Mouse (Mus musculus) heart, embryonic 12.5 days (tissue): ENCODE measurements at regions not wholly inside any gene's neighbourhood (a gene's known extent, or its start where the extent isn't known, plus 50 kb on each side); places are given as distances from the start of the nearest gene placed in this dataset.

Experiments
- ATAC-seq: fragments of 200-750 bp; cut with Nextera tagmentation; 2 replicates; pipeline ENCODE4 v1.8.0; 2017; ENCODE audit warnings: moderate TSS enrichment, moderate library complexity; ENCODE audit not compliant: insufficient number of reproducible peaks, low FRiP score
- H3K27ac ChIP-seq: fragments of 300-500 bp; sonication (generic); 2 replicates; pipeline ENCODE4 v1.5.1; 2016; ENCODE audit warnings: mild to moderate bottlenecking, moderate library complexity; ENCODE audit not compliant: poor library complexity, severe bottlenecking
- H3K27me3 ChIP-seq: fragments of 300-500 bp; sonication (generic); replicated peaks from 2 replicates; pipeline ENCODE4 v1.6.1; 2016; ENCODE audit warnings: mild to moderate bottlenecking, moderate library complexity
- H3K36me3 ChIP-seq: fragments of 300-500 bp; sonication (generic); 2 replicates; pipeline ENCODE4 v1.6.1; 2016; ENCODE audit warnings: mild to moderate bottlenecking, moderate library complexity
- H3K4me1 ChIP-seq: fragments of 300-500 bp; sonication (generic); replicated peaks from 2 replicates; pipeline ENCODE4 v1.6.1; 2016; ENCODE audit warnings: mild to moderate bottlenecking
- H3K4me2 ChIP-seq: fragments of 300-500 bp; sonication (generic); 2 replicates; pipeline ENCODE4 v1.6.1; 2016; ENCODE audit warnings: mild to moderate bottlenecking, moderate library complexity
- H3K4me3 ChIP-seq: fragments of 300-500 bp; sonication (generic); 2 replicates; pipeline ENCODE4 v1.5.1; 2016; ENCODE audit warnings: mild to moderate bottlenecking
- H3K9ac ChIP-seq: fragments of 300-500 bp; sonication (generic); 2 replicates; pipeline ENCODE4 v1.6.1; 2016; ENCODE audit warnings: mild to moderate bottlenecking, moderate library complexity
- H3K9me3 ChIP-seq: fragments of 300-500 bp; sonication (generic); replicated peaks from 2 replicates; pipeline ENCODE4 v1.6.1; 2016; ENCODE audit warnings: mild to moderate bottlenecking, moderate library complexity
- WGBS: fragments of 180-500 bp; shearing (Covaris S2); methylation state at CpG from one replicate; pipeline ENCODE4 v1.1.7; 2016; 5-methylcytosine and 5-hydroxymethylcytosine counted together

GRCm38 (mm10) chr4:55937833-55938232 is 405.6 kb upstream of the Klf4 start:
- no peaks in the 10 kb centered on the region for H3K4me1 ChIP-seq
- no peak overlapping the region for H3K9ac ChIP-seq
- H3K36me3 ChIP-seq: no peaks in the 10 kb centered on the region
- H3K4me3 ChIP-seq: no peak overlapping the region
- H3K27ac ChIP-seq: no peak overlapping the region
- ATAC-seq: no peak
- H3K27me3 ChIP-seq: no peaks in the 10 kb centered on the region
- 63% methylated on average over 1 of the region's 1 CpGs for WGBS
- no peaks in the 10 kb centered on the region for H3K9me3 ChIP-seq
- H3K4me2 ChIP-seq: no peak overlapping the region

DNA sequence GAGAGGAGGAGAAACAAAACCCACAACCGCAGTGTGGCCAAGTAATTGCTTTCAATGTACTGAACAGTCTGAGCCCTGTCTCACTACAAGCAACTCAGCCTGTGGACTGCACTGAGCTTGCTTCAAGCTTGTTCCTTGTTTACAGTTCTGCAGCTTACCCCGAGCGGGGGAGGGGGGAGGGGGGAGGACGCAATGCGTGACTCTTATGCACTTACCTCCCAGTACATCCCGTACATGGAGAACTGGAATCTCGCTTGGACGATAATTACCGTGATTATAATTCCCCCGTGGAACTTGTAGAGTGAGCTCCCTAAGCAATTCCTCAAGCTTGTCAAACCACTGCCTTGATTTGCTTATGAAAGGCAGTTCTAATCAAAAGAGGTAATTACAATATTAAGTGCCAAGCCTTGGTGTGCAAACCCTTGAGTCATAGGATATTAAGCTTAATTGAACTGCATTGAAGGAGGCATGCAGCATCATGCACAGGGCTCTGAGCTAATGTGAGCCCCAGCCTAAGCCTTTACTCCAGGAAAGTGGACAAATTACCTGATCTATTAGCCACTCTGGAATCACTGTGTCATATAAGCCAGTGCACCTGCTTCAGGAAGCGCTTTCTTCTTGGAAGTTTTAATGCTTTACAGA is 397.0 kb upstream of the Klf4 start:
- ATAC-seq: no peak

GRCm38 (mm10) chr4:55928670-55929069 is 396.4 kb upstream of the Klf4 start:
- H3K36me3 ChIP-seq: no peaks in the 10 kb centered on the region
- WGBS: 79% methylated on average over 11 of the region's 11 CpGs
- no peaks in the 10 kb centered on the region; the same call in 1 of the 2 replicates for H3K9me3 ChIP-seq
- no peak overlapping the region for H3K9ac ChIP-seq
- H3K4me1 ChIP-seq: no peaks in the 10 kb centered on the region
- H3K4me3 ChIP-seq: no peak overlapping the region
- peaks cover 6% of the 10 kb centered on the region; the same call in 1 of the 2 replicates for H3K27me3 ChIP-seq
- no peak overlapping the region for H3K27ac ChIP-seq
- no peak for ATAC-seq
- no peak overlapping the region for H3K4me2 ChIP-seq

More for the DNA sequence above, 397.0 kb upstream of the Klf4 start:
- Histone ChIP-seq H3K4me3 (no peak overlapping the region), H3K9me3 (no peaks in the 10 kb centered on the region; the same call in 1 of the 2 replicates), H3K36me3 (no peaks in the 10 kb centered on the region), H3K4me2 (no peak overlapping the region), H3K4me1 (no peaks in the 10 kb centered on the region), H3K27me3 (peaks cover 6% of the 10 kb centered on the region; the same call in 1 of the 2 replicates), H3K9ac (no peak overlapping the region), H3K27ac (no peak overlapping the region)
- WGBS: 66% methylated on average over 11 of the region's 11 CpGs

DNA sequence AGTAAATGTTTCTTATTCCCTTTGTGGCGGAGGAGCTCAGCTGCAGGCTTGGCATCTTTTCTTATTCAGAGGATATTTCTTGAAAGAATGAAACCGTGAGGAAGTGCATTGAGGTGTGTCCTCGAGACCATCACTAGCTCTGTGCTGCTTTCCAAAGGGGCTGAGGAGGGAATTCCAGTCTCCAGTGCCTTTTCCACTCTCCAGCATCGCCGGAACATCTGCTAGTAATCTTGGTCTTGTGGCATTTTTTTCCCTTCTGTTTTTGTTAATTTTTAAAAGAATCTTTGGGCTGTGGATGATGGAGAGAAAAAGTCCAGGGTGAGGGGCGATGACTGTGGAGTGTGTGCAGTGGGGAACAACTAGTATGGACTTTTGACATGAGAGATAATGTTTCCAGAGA is 395.9 kb upstream of the Klf4 start:
- WGBS: 82% methylated on average over 6 of the region's 6 CpGs
- H3K4me2 ChIP-seq: no peak overlapping the region
- H3K9ac ChIP-seq: no peak overlapping the region
- H3K27me3 ChIP-seq: peaks cover 6% of the 10 kb centered on the region; the same call in 1 of the 2 replicates
- no peaks in the 10 kb centered on the region; the same call in 1 of the 2 replicates for H3K9me3 ChIP-seq
- no peaks in the 10 kb centered on the region for H3K4me1 ChIP-seq
- ATAC-seq: no peak
- H3K36me3 ChIP-seq: no peaks in the 10 kb centered on the region
- no peak overlapping the region for H3K4me3 ChIP-seq
- no peak overlapping the region for H3K27ac ChIP-seq

DNA sequence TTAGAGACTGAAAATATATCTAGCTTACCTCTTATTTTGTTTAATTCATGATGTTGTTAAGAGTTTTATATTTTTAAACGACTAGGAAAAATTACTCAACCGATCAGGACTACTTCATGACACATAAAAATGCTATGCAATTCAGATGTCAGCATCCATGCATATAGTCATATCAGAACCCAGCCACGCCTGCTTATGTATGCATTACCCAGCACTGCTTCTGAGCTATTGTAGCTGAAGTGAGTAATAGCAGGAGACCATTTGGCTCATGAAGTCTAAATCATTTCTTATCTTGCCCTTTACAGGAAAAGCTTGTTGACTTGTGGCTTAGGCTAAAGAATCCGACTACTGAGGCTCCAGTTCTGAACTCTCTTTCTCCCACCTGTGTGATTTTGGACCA is 395.1 kb upstream of the Klf4 start:
- 71% methylated on average over 4 of the region's 4 CpGs for WGBS
- no peak overlapping the region for H3K27ac ChIP-seq
- H3K9ac ChIP-seq: no peak overlapping the region
- H3K4me1 ChIP-seq: no peaks in the 10 kb centered on the region
- H3K27me3 ChIP-seq: peaks cover 6% of the 10 kb centered on the region; the same call in 1 of the 2 replicates
- H3K36me3 ChIP-seq: no peaks in the 10 kb centered on the region
- no peak overlapping the region for H3K4me3 ChIP-seq
- no peak for ATAC-seq
- no peak overlapping the region for H3K4me2 ChIP-seq
- no peaks in the 10 kb centered on the region; the same call in 1 of the 2 replicates for H3K9me3 ChIP-seq

GRCm38 (mm10) chr4:55924974-55925373 is 392.7 kb upstream of the Klf4 start:
- no peak overlapping the region for H3K27ac ChIP-seq
- no peak for ATAC-seq
- H3K9ac ChIP-seq: no peak overlapping the region
- H3K36me3 ChIP-seq: no peaks in the 10 kb centered on the region
- no peaks in the 10 kb centered on the region for H3K9me3 ChIP-seq
- no peak overlapping the region for H3K4me2 ChIP-seq
- H3K4me1 ChIP-seq: no peaks in the 10 kb centered on the region
- H3K4me3 ChIP-seq: no peak overlapping the region
- peaks cover 6% of the 10 kb centered on the region; the same call in 1 of the 2 replicates for H3K27me3 ChIP-seq
- 63% methylated on average over 3 of the region's 3 CpGs for WGBS

- H3K9me3 ChIP-seq: no peaks in the 10 kb centered on the region
- H3K4me3 ChIP-seq: no peak overlapping the region
- 71% methylated on average over 4 of the region's 4 CpGs for WGBS
- no peak overlapping the region for H3K27ac ChIP-seq
- H3K4me2 ChIP-seq: no peak overlapping the region
- ATAC-seq: no peak
- peaks cover 6% of the 10 kb centered on the region; the same call in 1 of the 2 replicates for H3K27me3 ChIP-seq
- H3K9ac ChIP-seq: no peak overlapping the region
- no peaks in the 10 kb centered on the region for H3K36me3 ChIP-seq
- 0 out of 2 replicates have a peak, but pooled peaks cover 3% of the 10 kb centered on the region for H3K4me1 ChIP-seq
Observed at GRCm38 (mm10) chr4:55921217-55921616, 389.0 kb upstream of the Klf4 start.

- Histone ChIP-seq H3K9ac (no peak overlapping the region), H3K4me1 (no peaks in the 10 kb centered on the region), H3K9me3 (no peaks in the 10 kb centered on the region), H3K4me3 (no peak overlapping the region), H3K4me2 (no peak overlapping the region), H3K27ac (no peak overlapping the region), H3K27me3 (no peaks in the 10 kb centered on the region), H3K36me3 (no peaks in the 10 kb centered on the region)
- ATAC-seq: no peak
- 57% methylated on average over 12 of the region's 12 CpGs for WGBS
Observed at GRCm38 (mm10) chr4:55894116-55894885, 362.0 kb upstream of the Klf4 start.

DNA sequence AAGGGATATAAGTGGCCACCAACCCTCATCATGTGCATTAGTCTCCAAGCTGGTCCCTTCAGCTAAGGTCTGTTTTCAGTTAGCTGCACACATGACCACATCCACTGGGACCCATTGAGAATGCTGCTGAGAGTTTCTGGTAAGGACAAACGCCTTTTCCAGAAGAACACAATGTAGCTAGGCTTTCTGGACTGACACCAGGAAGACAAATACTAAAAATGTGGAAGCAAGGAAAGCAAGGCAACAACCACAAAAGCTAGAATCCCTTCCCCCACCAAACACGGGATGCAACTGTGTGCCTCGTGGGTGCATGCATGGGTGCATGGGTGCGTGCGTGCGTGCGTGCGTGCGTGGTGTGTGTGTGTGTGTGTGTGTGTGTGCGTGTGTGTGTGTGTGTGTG is 359.4 kb upstream of the Klf4 start:
- no peak overlapping the region for H3K4me2 ChIP-seq
- H3K9me3 ChIP-seq: no peaks in the 10 kb centered on the region
- no peaks in the 10 kb centered on the region for H3K4me1 ChIP-seq
- H3K9ac ChIP-seq: no peak overlapping the region
- H3K27me3 ChIP-seq: no peaks in the 10 kb centered on the region
- H3K36me3 ChIP-seq: no peaks in the 10 kb centered on the region
- ATAC-seq: no peak
- no peak overlapping the region for H3K4me3 ChIP-seq
- no peak overlapping the region for H3K27ac ChIP-seq
- 87% methylated on average over 9 of the region's 10 CpGs for WGBS

DNA sequence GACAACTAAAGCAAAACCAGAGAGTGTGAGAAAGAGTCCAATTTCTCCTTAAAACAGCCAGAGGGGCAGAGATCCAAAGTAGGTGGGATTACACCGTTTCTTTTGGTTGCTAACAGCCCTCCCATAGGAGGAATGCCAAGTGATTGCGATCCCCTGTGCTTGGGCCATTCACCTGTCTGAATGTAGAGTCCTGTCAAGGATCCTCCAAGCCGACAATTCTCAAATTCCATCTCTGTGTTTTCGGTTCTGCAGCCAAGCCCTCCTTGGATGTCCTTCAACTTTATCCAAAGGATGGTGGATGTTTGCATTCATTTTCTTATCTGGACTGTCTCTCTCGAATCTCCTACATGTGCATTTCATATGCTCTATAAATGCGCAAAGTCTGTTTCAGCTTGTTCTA is 355.3 kb upstream of the Klf4 start:
- WGBS: 78% methylated on average over 6 of the region's 6 CpGs
- no peak overlapping the region for H3K4me3 ChIP-seq
- no peaks in the 10 kb centered on the region for H3K4me1 ChIP-seq
- H3K27ac ChIP-seq: no peak overlapping the region
- no peaks in the 10 kb centered on the region for H3K27me3 ChIP-seq
- no peak for ATAC-seq
- no peak overlapping the region for H3K9ac ChIP-seq
- H3K36me3 ChIP-seq: no peaks in the 10 kb centered on the region
- no peak overlapping the region for H3K4me2 ChIP-seq
- no peaks in the 10 kb centered on the region for H3K9me3 ChIP-seq

- H3K4me2 ChIP-seq: no peak overlapping the region
- WGBS: 32% methylated on average over 2 of the region's 2 CpGs
- no peaks in the 10 kb centered on the region for H3K4me1 ChIP-seq
- no peaks in the 10 kb centered on the region for H3K27me3 ChIP-seq
- no peak overlapping the region for H3K9ac ChIP-seq
- no peak overlapping the region for H3K4me3 ChIP-seq
- no peak overlapping the region for H3K27ac ChIP-seq
- H3K36me3 ChIP-seq: no peaks in the 10 kb centered on the region
- no peak for ATAC-seq
- no peaks in the 10 kb centered on the region for H3K9me3 ChIP-seq
Observed at GRCm38 (mm10) chr4:55882541-55882940, 350.3 kb upstream of the Klf4 start.
